Mouse (Mus musculus) adrenal gland, adult 2 months (tissue): ENCODE measurements around the gene Upk1a. TPM values are rescaled to one million over a fixed set of nuclear protein-coding genes. Genes with fewer than 3 reads are reported as not detected.

Experiments used
- DNase-seq: peaks from one replicate; pipeline ENCODE4 v3.0.0; 2021
- microRNA-seq, 2 experiments: library from miRNA; unstranded; fragments of <30 nt; microRNA quantifications; one replicate each; pipeline ENCODE4 v1.2.0; 2021
- polyA plus RNA-seq: library from polyadenylated mRNA; depleted of rRNA; stranded (reverse); fragments of >200 nt; gene quantifications from 2 replicates; pipeline ENCODE4 v1.2.3, GENCODE M21; 2012; rRNA removed
- total RNA-seq, 2 experiments: library from RNA; stranded (reverse); gene quantifications; 2 replicates each; pipeline ENCODE4 v1.2.3; 2021

Upk1a gene
- total and polyA plus RNA-seq, 3 experiments: 0.21 to 1.3 TPM; not detected in 1

- DNase-seq: no peak
Observed at GRCm38 (mm10) chr7:30579950-30580349, 32.7 kb downstream of the Upk1a start.

DNA sequence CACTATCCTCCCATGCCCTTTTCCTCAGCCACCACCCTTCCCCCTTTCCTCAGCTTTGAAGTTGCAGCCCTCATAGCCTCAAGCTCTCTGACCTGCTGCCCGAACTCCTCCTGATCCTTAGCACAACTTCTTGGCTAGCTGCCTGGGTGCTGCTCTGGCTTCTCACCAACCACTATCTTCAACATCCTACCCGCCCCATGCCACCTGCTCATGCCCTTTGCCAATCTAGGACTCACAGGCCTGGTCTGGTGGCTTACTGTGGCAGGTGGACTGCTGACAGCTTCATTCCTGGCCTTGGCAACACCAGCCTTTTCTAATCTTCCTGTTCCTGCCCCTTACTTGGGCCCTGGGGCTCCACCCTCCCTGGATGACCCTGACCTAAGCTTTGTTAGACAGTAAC, 39.7 kb downstream of the Upk1a start:
- DNase-seq: peak; percentile 77

DNA sequence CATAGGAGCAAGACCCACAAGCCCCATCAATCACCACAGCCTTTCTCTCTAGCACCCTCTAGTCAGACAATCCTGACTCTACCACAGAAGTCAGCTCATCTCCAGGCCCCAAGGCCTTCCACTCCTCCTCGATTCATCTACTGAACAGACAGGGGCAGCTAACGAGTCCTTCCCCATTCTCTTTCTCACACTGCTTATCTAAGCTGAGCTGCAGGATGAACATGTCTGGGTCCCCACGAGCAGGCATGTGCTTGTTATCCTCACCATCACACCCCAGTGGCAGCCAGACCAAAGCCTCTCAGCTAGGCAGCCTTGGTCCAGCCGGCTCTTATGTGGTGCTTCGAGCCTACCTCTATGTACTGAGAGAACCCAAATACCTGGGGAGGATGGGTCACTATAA, 40.3 kb downstream of the Upk1a start:
- no peak for DNase-seq

DNA sequence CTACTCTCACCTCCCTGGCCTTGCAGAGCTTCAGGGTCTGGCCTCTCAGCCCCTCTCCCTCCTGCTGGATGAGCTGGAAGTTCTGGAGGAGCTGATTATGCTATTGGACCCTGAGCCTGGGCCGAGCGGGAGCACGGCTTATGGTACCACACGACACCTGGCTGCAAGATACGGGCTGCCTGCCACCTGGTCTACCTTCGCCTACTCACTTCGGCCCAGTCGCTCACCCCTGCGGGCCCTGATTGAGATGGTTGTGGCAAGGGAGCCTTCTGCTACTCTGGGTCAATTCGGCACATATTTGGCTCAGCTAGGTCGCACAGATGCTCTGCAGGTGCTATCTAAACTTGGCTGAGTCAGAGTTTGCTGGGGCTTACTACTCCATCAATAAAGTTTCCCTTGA, 45.1 kb downstream of the Upk1a start:
- DNase-seq: no peak

DNA sequence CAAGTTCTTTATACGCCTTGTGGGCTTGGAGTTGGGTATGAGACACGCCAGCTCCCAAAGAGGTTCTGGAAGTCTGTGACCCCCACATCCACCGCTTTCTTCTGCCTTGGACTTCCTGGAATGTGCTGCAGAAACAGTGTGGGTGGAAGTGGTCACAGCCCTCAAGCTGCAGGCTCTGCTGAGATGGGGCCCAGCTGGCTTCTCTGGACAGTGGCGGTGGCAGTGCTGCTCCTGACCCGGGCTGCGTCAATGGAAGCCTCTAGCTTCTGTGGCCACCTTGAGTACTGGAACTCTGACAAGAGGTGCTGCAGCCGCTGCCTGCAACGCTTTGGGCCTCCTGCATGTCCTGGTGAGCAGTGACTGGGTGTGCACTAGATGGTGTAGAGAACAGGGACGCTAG, 46.6 kb downstream of the Upk1a start:
- no peak for DNase-seq

- no peak for DNase-seq
Observed at GRCm38 (mm10) chr7:30564970-30565571, 47.6 kb downstream of the Upk1a start, which contains the start of gene Igflr1. TSS of gene Igflr1 (plus strand) at chr7:30565427.

DNA sequence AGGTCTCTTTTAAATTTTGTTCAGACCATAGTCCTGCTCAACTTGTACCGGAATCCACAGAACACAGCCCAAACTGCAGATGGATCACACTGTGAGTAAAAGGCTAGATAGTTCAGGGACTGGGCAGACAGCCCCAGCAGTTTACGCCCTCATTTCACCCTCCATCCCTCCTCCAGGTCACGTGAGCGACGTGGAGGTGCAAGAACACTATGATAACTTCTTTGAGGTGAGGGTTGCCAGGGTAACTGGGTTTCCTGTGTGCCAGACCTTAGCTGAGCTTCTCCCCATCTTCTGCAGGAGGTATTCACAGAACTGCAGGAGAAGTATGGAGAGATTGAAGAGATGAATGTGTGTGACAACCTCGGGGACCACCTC, 48.8 kb downstream of the Upk1a start:
- DNase-seq: no peak

GRCm38 (mm10) chr7:30563117-30563905, 49.3 kb downstream of the Upk1a start, which contains the start of the genes U2af1l4, Gm49396 and Psenen:
TSS of gene U2af1l4 (plus strand) at chr7:30563301.
TSS of gene Gm49396 (plus strand) at chr7:30563344.
TSS of gene Psenen (minus strand) at chr7:30563627.
- DNase-seq: peak; percentile 95

- no peak for DNase-seq
Observed at GRCm38 (mm10) chr7:30562526-30563116, 50.0 kb downstream of the Upk1a start.

GRCm38 (mm10) chr7:30560296-30560695, 52.4 kb downstream of the Upk1a start:
- DNase-seq: no peak

DNA sequence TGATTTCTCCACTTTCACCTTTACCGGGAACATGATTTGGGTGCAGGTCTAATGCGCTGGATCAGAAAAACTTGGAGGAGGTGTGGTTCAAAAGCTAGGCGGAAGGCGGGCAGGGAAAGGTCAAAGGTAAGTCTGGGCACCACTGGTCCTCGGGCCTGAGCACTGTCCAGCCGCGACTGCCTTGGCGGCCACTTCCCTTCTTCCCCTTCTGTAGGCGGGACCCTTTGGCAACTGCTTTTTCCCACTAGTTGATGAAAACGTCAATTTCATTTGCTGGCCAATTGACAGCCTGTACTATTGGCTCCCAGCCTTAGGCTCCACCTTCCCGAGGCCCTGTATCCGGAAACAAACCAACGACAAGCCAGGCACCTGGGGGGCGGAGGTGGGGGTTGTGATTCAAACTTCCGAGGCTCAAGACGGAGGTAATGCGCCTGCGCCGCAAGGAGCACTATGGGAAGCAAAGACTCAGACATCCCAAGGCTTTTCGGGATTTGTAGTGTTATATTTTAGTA, 53.1 kb downstream of the Upk1a start, which contains the start of gene Lin37:
TSS of gene Lin37 (minus strand) at position 396 of the 512 bp plus-strand sequence.
- DNase-seq: peak; percentile 99

DNA sequence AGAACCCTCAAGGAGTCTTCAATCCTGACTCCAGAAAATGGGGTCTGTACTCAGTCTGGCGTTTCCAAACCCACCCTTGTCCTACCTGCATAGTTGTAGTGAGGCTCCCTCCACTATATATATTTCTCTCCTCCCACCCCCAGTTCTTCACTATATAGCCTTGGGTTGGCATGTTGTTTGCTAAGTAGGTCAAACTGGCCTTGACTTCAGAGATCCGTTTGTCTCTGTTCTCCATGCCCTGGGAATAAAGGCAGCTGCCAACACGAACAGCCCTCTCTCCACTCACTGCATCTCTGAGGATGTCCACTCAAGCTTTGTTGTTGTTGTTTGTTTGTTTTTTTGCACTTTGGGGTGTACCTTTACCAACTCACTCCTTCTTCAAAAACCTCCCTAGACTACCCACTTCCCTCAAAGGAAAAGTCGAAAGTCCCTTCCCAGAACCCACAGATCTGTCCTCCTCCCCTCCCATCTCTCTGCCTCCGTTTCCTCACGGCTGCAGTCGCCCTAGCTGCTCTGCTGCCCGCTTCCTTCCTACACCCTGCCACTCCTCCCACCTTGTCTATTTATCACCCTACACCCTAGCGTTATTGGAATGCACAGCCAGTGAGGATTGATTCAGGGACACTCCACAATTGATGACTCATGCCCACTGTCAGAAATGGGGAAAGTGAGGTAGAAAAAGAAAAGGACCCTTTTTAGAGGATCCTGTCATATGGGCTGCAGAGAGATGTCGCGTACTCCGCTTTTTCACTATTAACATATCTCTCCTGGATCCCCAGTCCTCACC, 53.8 kb downstream of the Upk1a start:
- no peak for DNase-seq

- peak; percentile 46 for DNase-seq
Observed at GRCm38 (mm10) chr7:30557901-30558514, 54.6 kb downstream of the Upk1a start.

GRCm38 (mm10) chr7:30556894-30557536, 55.6 kb downstream of the Upk1a start:
- no peak for DNase-seq

- no peak for DNase-seq
Observed at GRCm38 (mm10) chr7:30553810-30554584, 58.6 kb downstream of the Upk1a start.

Small RNA genes within 50 kb of the gene (microRNA-seq; reads per million reads assigned to microRNA genes)
- gene Mir3569: 0.41 to 0.66 reads per million in 2 experiments

Other genes starting within 250 kb of the Upk1a start
Only the 30 nearest of the 32 such genes appear.
- 10 to 100 TPM; 34.7 to 41.9 TPM for gene Tyrobp, start 199.1 kb downstream of the Upk1a start, total RNA-seq
- 73.3 and 87.9 TPM in 2 replicates for gene Tyrobp, start 199.1 kb downstream of the Upk1a start, polyA plus RNA-seq
- 1 to 10 TPM; 1.2 to 2.0 TPM for gene Hcst, start 193.0 kb downstream of the Upk1a start, total RNA-seq
- 6.3 and 7.9 TPM in 2 replicates for gene Hcst, start 193.0 kb downstream of the Upk1a start, polyA plus RNA-seq
- 1 to 10 TPM; 1.1 to 1.3 TPM for gene Nfkbid, start 191.1 kb downstream of the Upk1a start, total RNA-seq
- 3.7 and 4.1 TPM in 2 replicates for gene Nfkbid, start 191.1 kb downstream of the Upk1a start, polyA plus RNA-seq
- 10 to 100 TPM; 22.7 to 43.2 TPM for gene Aplp1, start 167.3 kb downstream of the Upk1a start, total RNA-seq
- 37.7 and 54.1 TPM in 2 replicates for gene Aplp1, start 167.3 kb downstream of the Upk1a start, polyA plus RNA-seq
- gene Kirrel2, start 155.2 kb downstream of the Upk1a start, total RNA-seq: not detected
- gene Kirrel2, start 155.2 kb downstream of the Upk1a start, polyA plus RNA-seq: not detected in 2 replicates
- not detected for gene Nphs1, start 154.5 kb downstream of the Upk1a start, total RNA-seq
- gene Nphs1, start 154.5 kb downstream of the Upk1a start, polyA plus RNA-seq: not detected in 2 replicates
- under 1 TPM in 1 of 2 experiments, not detected in 1; 0.86 TPM for gene Prodh2, start 119.2 kb downstream of the Upk1a start, total RNA-seq
- 0.10 TPM in 1 of 2 replicates, not detected in the other for gene Prodh2, start 119.2 kb downstream of the Upk1a start, polyA plus RNA-seq
- 1 to 10 TPM; 2.2 to 3.1 TPM for gene Arhgap33, start 77.8 kb downstream of the Upk1a start, total RNA-seq
- gene Arhgap33, start 77.8 kb downstream of the Upk1a start, polyA plus RNA-seq: 20.3 and 23.2 TPM in 2 replicates
- 10 to 100 TPM; 22.4 to 38.7 TPM for gene Hspb6, start 60.7 kb downstream of the Upk1a start, total RNA-seq
- gene Hspb6, start 60.7 kb downstream of the Upk1a start, polyA plus RNA-seq: 96.2 and 110 TPM in 2 replicates
- 1 to 10 TPM; 6.8 to 7.0 TPM for gene Proser3, start 60.5 kb downstream of the Upk1a start, total RNA-seq
- 10.4 and 10.8 TPM in 2 replicates for gene Proser3, start 60.5 kb downstream of the Upk1a start, polyA plus RNA-seq
- 10 to 100 TPM; 43.7 to 71.4 TPM for gene Lin37, start 53.0 kb downstream of the Upk1a start, total RNA-seq
- gene Lin37, start 53.0 kb downstream of the Upk1a start, polyA plus RNA-seq: 47.5 and 53.5 TPM in 2 replicates
- gene U2af1l4, start 49.5 kb downstream of the Upk1a start, total RNA-seq: 10 to 100 TPM; 73.3 to 92.5 TPM
- 80.1 and 92.3 TPM in 2 replicates for gene U2af1l4, start 49.5 kb downstream of the Upk1a start, polyA plus RNA-seq
- gene Gm49396, start 49.5 kb downstream of the Upk1a start, total RNA-seq: 1 to 10 TPM; 3.6 to 4.8 TPM
- 0.93 and 1.7 TPM in 2 replicates for gene Gm49396, start 49.5 kb downstream of the Upk1a start, polyA plus RNA-seq
- 100 to 1,000 TPM; 185 to 190 TPM for gene Psenen, start 49.2 kb downstream of the Upk1a start, total RNA-seq
- 88.6 and 123 TPM in 2 replicates for gene Psenen, start 49.2 kb downstream of the Upk1a start, polyA plus RNA-seq
- 1 to 10 TPM; 3.0 to 3.8 TPM for gene Igflr1, start 47.4 kb downstream of the Upk1a start, total RNA-seq
- gene Igflr1, start 47.4 kb downstream of the Upk1a start, polyA plus RNA-seq: 6.9 and 10.1 TPM in 2 replicates
- 10 to 100 TPM; 28.5 to 41.4 TPM for gene Kmt2b, start 24.1 kb downstream of the Upk1a start, total RNA-seq
- gene Kmt2b, start 24.1 kb downstream of the Upk1a start, polyA plus RNA-seq: 50.2 and 50.4 TPM in 2 replicates
- under 1 TPM in 1 of 2 experiments, not detected in 1; 0.46 TPM for gene Zbtb32, start 13.9 kb downstream of the Upk1a start, total RNA-seq
- 0.44 and 0.45 TPM in 2 replicates for gene Zbtb32, start 13.9 kb downstream of the Upk1a start, polyA plus RNA-seq
- 1,000 to 10,000 TPM; 1,292 to 2,642 TPM for gene Cox6b1, start 13.3 kb upstream of the Upk1a start, total RNA-seq
- gene Cox6b1, start 13.3 kb upstream of the Upk1a start, polyA plus RNA-seq: 223 and 275 TPM in 2 replicates
- gene Etv2, start 23.0 kb upstream of the Upk1a start, total RNA-seq: not detected
- gene Etv2, start 23.0 kb upstream of the Upk1a start, polyA plus RNA-seq: not detected in 2 replicates
- 10 to 100 TPM; 78.0 to 81.9 TPM for gene Rbm42, start 37.5 kb upstream of the Upk1a start, total RNA-seq
- gene Rbm42, start 37.5 kb upstream of the Upk1a start, polyA plus RNA-seq: 125 and 139 TPM in 2 replicates
- 10 to 100 TPM in 1 of 2 experiments, 1 to 10 TPM in 1; 6.2 to 10.7 TPM for gene Haus5, start 52.1 kb upstream of the Upk1a start, total RNA-seq
- gene Haus5, start 52.1 kb upstream of the Upk1a start, polyA plus RNA-seq: 6.3 and 6.9 TPM in 2 replicates
- not detected for gene Pmis2, start 58.8 kb upstream of the Upk1a start, total RNA-seq
- not detected in 2 replicates for gene Pmis2, start 58.8 kb upstream of the Upk1a start, polyA plus RNA-seq
- gene 2200002J24Rik, start 86.1 kb upstream of the Upk1a start, total RNA-seq: 1 to 10 TPM; 3.5 to 5.7 TPM
- 12.5 and 12.7 TPM in 2 replicates for gene 2200002J24Rik, start 86.1 kb upstream of the Upk1a start, polyA plus RNA-seq
- 1 to 10 TPM; 2.0 to 3.0 TPM for gene Atp4a, start 99.4 kb upstream of the Upk1a start, total RNA-seq
- gene Atp4a, start 99.4 kb upstream of the Upk1a start, polyA plus RNA-seq: 3.3 and 3.9 TPM in 2 replicates
- gene Tmem147, start 116.7 kb upstream of the Upk1a start, total RNA-seq: 100 to 1,000 TPM; 193 to 234 TPM
- gene Tmem147, start 116.7 kb upstream of the Upk1a start, polyA plus RNA-seq: 333 and 341 TPM in 2 replicates
- gene Gapdhs, start 130.8 kb upstream of the Upk1a start, total RNA-seq: not detected
- gene Gapdhs, start 130.8 kb upstream of the Upk1a start, polyA plus RNA-seq: not detected in 2 replicates
- gene Sbsn, start 138.6 kb upstream of the Upk1a start, total RNA-seq: 100 to 1,000 TPM; 269 to 540 TPM
- 71.3 and 81.0 TPM in 2 replicates for gene Sbsn, start 138.6 kb upstream of the Upk1a start, polyA plus RNA-seq
- gene Dmkn, start 150.9 kb upstream of the Upk1a start, total RNA-seq: 1 to 10 TPM; 3.9 to 5.9 TPM
- gene Dmkn, start 150.9 kb upstream of the Upk1a start, polyA plus RNA-seq: 3.5 and 7.6 TPM in 2 replicates
- not detected for gene Krtdap, start 175.0 kb upstream of the Upk1a start, total RNA-seq
- gene Krtdap, start 175.0 kb upstream of the Upk1a start, polyA plus RNA-seq: not detected in 2 replicates
- 1 to 10 TPM; 1.5 to 8.9 TPM for gene Ffar2, start 210.9 kb upstream of the Upk1a start, total RNA-seq
- 5.7 and 16.5 TPM in 2 replicates for gene Ffar2, start 210.9 kb upstream of the Upk1a start, polyA plus RNA-seq